Mouse (Mus musculus): ENCODE measurements around the gene Dhx15. TPM values are rescaled to one million over a fixed set of nuclear protein-coding genes. Genes with fewer than 3 reads are reported as not detected.

The Dhx15 gene
- polyA plus RNA-seq, 1 experiment from 2014 or later = 189 TPM

DNA sequence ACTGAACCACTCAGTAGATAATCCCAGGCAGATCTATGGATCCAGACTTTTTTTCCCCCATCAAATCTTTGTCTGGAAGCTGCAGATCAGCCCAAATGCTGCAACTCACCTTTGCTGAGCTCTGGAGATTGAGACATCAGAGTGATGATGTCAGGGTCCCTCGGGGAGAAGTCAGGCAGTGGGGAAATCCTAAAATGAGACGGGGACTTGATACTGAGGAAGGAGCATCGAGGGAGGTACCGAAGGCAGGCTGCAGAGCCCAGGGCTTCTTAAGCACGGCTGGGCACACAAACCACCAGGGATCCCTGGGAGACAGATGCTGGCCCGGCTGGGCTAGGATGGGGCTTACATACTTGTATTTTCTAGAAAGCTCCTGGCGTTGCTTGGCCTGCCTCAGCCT, 64.1 kb downstream of the Dhx15 start:
- Histone ChIP-seq H3K4me2 (replicated peaks; ENCODE audit: low read depth, low read length) (no peak overlapping the region), H3K27ac (ENCODE audit: low read length) (no peak overlapping the region), H3K4me3 (ENCODE audit: low read length) (no peak overlapping the region), H3K36me3 (ENCODE audit: insufficient read depth, low read length) (no peaks in the 10 kb centered on the region), H3K27me3 (ENCODE audit: insufficient read depth, low read length) (no peaks in the 10 kb centered on the region), H3K4me1 (ENCODE audit: insufficient read depth, low read length) (no peaks in the 10 kb centered on the region), H3K9ac (replicated peaks; ENCODE audit: low read length) (no peak overlapping the region), H3K9me3 (ENCODE audit: low read length) (no peaks in the 10 kb centered on the region)
- no peak for ATAC-seq (ENCODE audit: low FRiP score, low TSS enrichment)
- 72% methylated on average over 7 of the region's 7 CpGs for WGBS

DNA sequence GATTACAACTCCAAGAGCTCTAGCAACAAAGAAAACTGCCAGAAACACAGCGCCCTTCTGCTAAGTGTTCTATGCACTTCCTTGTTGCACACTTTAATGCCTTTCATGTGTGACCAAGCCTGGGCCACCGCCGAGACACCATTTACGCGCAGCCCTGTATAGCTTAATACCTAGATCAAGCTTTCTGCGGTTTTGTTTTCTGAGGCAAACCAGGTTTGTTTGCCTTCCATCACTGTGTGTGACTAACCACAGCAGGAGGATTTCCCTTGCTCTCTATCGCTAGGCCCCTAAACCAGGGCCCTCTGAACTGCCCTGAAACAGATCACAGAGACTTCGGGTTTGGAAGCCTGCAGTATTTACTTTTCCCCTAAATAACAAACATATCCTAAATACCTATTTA, 64.5 kb downstream of the Dhx15 start:
- Histone ChIP-seq H3K27me3 (ENCODE audit: insufficient read depth, low read length) (no peaks in the 10 kb centered on the region), H3K9ac (replicated peaks; ENCODE audit: low read length) (no peak overlapping the region)
- WGBS = 77% methylated on average over 8 of the region's 8 CpGs

DNA sequence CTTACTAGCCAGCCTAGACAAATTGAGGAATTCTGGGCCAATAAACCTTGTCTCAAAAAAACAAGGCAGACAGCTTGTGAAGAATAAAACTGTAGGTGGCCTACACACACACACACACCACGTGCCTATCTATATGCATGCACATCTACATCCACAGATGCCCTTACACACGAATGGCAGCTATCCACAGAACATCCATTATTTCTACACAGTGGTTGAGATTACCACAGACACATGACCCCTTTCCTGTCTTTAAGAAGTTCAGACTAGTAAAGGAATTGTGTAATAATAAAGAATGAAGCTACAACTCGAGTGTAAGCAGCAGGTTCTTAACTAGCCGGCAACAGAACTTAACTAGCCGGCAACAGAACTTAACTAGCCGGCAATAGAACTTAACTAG, 68.2 kb downstream of the Dhx15 start:
- H3K9ac ChIP-seq (replicated peaks; ENCODE audit: low read length) = no peak overlapping the region
- no peaks in the 10 kb centered on the region for H3K36me3 ChIP-seq (ENCODE audit: insufficient read depth, low read length)
- ATAC-seq (ENCODE audit: low FRiP score, low TSS enrichment) = no peak
- H3K4me1 ChIP-seq (ENCODE audit: insufficient read depth, low read length) = no peaks in the 10 kb centered on the region
- no peak overlapping the region for H3K4me3 ChIP-seq (ENCODE audit: low read length)
- no peak overlapping the region for H3K4me2 ChIP-seq (replicated peaks; ENCODE audit: low read depth, low read length)
- H3K9me3 ChIP-seq (ENCODE audit: low read length) = no peaks in the 10 kb centered on the region
- H3K27me3 ChIP-seq (ENCODE audit: insufficient read depth, low read length) = 0 out of 2 replicates have a peak, but pooled peaks cover 3% of the 10 kb centered on the region
- H3K27ac ChIP-seq (ENCODE audit: low read length) = no peak overlapping the region
- WGBS = 85% methylated on average over 6 of the region's 6 CpGs

More for the DNA sequence above, 64.5 kb downstream of the Dhx15 start:
- no peak for ATAC-seq (ENCODE audit: low FRiP score, low TSS enrichment)
- no peaks in the 10 kb centered on the region for H3K36me3 ChIP-seq (ENCODE audit: insufficient read depth, low read length)
- H3K9me3 ChIP-seq (ENCODE audit: low read length) = no peaks in the 10 kb centered on the region
- H3K4me1 ChIP-seq (ENCODE audit: insufficient read depth, low read length) = no peaks in the 10 kb centered on the region
- H3K27ac ChIP-seq (ENCODE audit: low read length) = no peak overlapping the region
- H3K4me2 ChIP-seq (replicated peaks; ENCODE audit: low read depth, low read length) = no peak overlapping the region
- no peak overlapping the region for H3K4me3 ChIP-seq (ENCODE audit: low read length)

DNA sequence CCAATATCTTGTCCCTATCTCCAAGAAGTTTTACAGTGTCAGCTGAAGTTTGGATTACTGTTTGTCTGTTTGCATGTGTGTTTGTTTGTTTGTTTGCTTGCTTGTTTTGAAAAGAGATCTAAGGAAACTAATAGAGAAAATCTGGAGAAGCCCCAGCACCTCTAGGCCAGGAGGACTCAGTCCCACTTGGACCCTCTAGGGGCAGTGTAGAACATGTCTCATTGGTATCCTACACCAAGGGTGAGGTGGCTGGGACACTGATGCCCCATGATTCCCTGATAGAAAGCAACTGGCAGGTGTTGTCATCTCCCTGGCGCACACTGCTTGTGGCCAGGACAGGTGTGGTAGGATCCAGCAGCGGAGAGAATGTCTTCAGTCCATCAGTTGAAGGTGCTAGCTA, 70.5 kb downstream of the Dhx15 start:
- Histone ChIP-seq H3K27me3 (ENCODE audit: insufficient read depth, low read length) (peaks cover 8% of the 10 kb centered on the region), H3K36me3 (ENCODE audit: insufficient read depth, low read length) (no peaks in the 10 kb centered on the region), H3K4me1 (ENCODE audit: insufficient read depth, low read length) (peaks cover 13% of the 10 kb centered on the region), H3K9ac (replicated peaks; ENCODE audit: low read length) (no peak overlapping the region), H3K9me3 (ENCODE audit: low read length) (no peaks in the 10 kb centered on the region), H3K4me3 (ENCODE audit: low read length) (no peak overlapping the region), H3K4me2 (replicated peaks; ENCODE audit: low read depth, low read length) (no peak overlapping the region), H3K27ac (ENCODE audit: low read length) (no peak overlapping the region)
- WGBS = 72% methylated on average over 2 of the region's 2 CpGs
- ATAC-seq (ENCODE audit: low FRiP score, low TSS enrichment) = no peak

DNA sequence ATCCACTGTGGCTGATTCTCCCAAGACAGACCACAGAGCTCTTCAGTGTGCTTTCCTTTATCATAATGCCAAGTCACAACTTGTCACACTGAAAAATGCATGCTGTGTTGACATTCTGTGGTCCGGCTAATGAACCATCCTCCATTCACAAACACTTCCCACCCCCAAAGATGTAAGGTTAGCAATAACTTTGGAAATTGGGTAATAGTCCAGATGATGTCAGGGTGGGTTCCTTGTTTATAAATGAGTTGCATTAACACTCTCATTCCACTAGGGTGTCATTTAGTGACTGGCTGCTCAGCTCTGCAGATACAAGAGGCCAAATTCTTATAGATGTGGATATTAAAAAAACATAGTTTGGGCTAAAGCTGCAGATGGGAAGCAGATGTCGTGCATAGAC, 71.1 kb downstream of the Dhx15 start:
- ATAC-seq (ENCODE audit: low FRiP score, low TSS enrichment) = no peak
- Histone ChIP-seq H3K4me2 (replicated peaks; ENCODE audit: low read depth, low read length) (no peak overlapping the region), H3K36me3 (ENCODE audit: insufficient read depth, low read length) (no peaks in the 10 kb centered on the region), H3K4me1 (ENCODE audit: insufficient read depth, low read length) (peaks cover 20% of the 10 kb centered on the region), H3K27ac (ENCODE audit: low read length) (no peak overlapping the region), H3K4me3 (ENCODE audit: low read length) (no peak overlapping the region), H3K27me3 (ENCODE audit: insufficient read depth, low read length) (peaks cover 14% of the 10 kb centered on the region), H3K9ac (replicated peaks; ENCODE audit: low read length) (no peak overlapping the region), H3K9me3 (ENCODE audit: low read length) (no peaks in the 10 kb centered on the region)
- WGBS = 77% methylated on average over 2 of the region's 2 CpGs

DNA sequence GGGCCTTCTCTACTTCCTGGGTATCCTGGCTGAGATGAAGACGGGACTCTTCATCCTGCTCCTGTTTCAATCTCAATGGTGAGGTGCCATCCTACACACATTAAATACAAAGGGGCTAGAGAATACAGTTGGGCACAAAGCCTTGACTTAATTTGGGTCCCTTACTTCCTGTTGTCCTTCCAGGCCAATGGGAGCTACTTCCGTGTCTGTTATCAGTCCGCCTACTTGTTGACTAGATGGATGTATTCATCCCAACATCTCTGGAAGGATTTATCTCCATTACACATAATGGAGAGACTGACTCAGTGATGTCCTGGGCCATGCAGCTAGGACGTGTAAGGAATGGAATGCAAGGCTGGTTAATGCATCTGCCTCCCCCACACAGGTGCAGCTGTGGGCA, 72.5 kb downstream of the Dhx15 start:
- Histone ChIP-seq H3K4me1 (ENCODE audit: insufficient read depth, low read length) (peaks cover 30% of the 10 kb centered on the region), H3K4me2 (replicated peaks; ENCODE audit: low read depth, low read length) (no peak overlapping the region), H3K27me3 (ENCODE audit: insufficient read depth, low read length) (peaks cover 24% of the 10 kb centered on the region), H3K9me3 (ENCODE audit: low read length) (no peaks in the 10 kb centered on the region), H3K27ac (ENCODE audit: low read length) (no peak overlapping the region), H3K36me3 (ENCODE audit: insufficient read depth, low read length) (no peaks in the 10 kb centered on the region), H3K9ac (replicated peaks; ENCODE audit: low read length) (no peak overlapping the region), H3K4me3 (ENCODE audit: low read length) (no peak overlapping the region)
- no peak for ATAC-seq (ENCODE audit: low FRiP score, low TSS enrichment)
- 89% methylated on average over 4 of the region's 4 CpGs for WGBS

DNA sequence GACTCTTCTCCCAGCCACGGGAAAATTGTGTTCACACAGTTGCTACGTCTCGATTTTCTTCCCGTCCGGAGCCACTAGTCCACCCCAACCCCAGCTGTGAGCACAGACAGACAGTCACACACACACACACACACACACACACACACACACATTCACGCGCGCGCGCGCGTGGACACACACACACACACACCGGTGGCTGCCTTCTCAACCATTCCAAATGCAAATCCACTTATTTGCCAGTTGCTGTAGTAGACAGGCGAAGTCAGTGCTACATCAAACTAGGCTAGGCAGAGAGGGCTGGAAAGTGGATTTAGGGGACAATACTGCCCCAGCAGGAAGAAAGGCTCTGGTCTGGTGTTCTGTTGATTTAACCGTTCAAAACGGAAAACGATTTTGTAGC, 73.9 kb downstream of the Dhx15 start:
- peaks cover 36% of the 10 kb centered on the region for H3K27me3 ChIP-seq (ENCODE audit: insufficient read depth, low read length)
- no peaks in the 10 kb centered on the region for H3K9me3 ChIP-seq (ENCODE audit: low read length)
- 0 out of 2 replicates have a peak, but pooled peaks have one; percentile 5 for ATAC-seq (ENCODE audit: low FRiP score, low TSS enrichment)
- H3K27ac ChIP-seq (ENCODE audit: low read length) = no peak overlapping the region
- H3K9ac ChIP-seq (replicated peaks; ENCODE audit: low read length) = no peak overlapping the region
- 4% methylated on average over 17 of the region's 17 CpGs for WGBS
- peak overlapping the region; percentile 100 for H3K4me2 ChIP-seq (replicated peaks; ENCODE audit: low read depth, low read length)
- peaks cover 33% of the 10 kb centered on the region for H3K4me1 ChIP-seq (ENCODE audit: insufficient read depth, low read length)
- H3K4me3 ChIP-seq (ENCODE audit: low read length) = peak overlapping the region; percentile 79
- H3K36me3 ChIP-seq (ENCODE audit: insufficient read depth, low read length) = no peaks in the 10 kb centered on the region

DNA sequence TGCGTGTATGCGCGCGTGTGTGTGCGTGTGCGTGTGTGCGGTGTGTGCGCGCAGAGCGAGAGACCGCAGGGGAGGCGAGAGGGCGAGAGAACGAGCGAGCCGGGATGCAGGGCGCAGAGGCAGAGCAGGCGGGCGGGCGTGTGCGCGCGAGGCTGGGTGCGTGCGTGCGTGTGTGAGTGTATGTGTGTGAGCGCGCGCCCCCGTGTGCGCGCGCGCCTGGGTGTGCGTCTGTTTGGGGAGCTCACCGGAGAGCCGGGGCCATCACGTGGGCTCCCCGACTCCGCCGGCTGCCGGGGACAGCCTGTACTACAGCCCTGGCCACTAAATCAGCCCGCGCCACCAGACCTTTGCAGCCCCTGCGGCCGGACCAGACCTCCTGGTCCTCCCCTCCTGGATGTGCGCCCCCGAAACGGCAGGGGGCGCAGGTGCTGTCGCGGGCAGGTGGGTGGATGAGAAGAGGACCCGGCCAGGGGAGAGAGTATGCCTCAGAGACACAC, 74.4 kb downstream of the Dhx15 start:
- 0% methylated on average over 48 of the region's 53 CpGs for WGBS
- peak; percentile 87 for ATAC-seq (ENCODE audit: low FRiP score, low TSS enrichment)
- peaks cover 40% of the 10 kb centered on the region for H3K27me3 ChIP-seq (ENCODE audit: insufficient read depth, low read length)
- H3K9ac ChIP-seq (replicated peaks; ENCODE audit: low read length) = peak overlapping the region; percentile 72
- H3K4me1 ChIP-seq (ENCODE audit: insufficient read depth, low read length) = peaks cover 33% of the 10 kb centered on the region
- H3K4me3 ChIP-seq (ENCODE audit: low read length) = peak overlapping the region; percentile 79
- no peak overlapping the region for H3K27ac ChIP-seq (ENCODE audit: low read length)
- H3K36me3 ChIP-seq (ENCODE audit: insufficient read depth, low read length) = no peaks in the 10 kb centered on the region
- H3K9me3 ChIP-seq (ENCODE audit: low read length) = no peaks in the 10 kb centered on the region
- H3K4me2 ChIP-seq (replicated peaks; ENCODE audit: low read depth, low read length) = peak overlapping the region; percentile 100

DNA sequence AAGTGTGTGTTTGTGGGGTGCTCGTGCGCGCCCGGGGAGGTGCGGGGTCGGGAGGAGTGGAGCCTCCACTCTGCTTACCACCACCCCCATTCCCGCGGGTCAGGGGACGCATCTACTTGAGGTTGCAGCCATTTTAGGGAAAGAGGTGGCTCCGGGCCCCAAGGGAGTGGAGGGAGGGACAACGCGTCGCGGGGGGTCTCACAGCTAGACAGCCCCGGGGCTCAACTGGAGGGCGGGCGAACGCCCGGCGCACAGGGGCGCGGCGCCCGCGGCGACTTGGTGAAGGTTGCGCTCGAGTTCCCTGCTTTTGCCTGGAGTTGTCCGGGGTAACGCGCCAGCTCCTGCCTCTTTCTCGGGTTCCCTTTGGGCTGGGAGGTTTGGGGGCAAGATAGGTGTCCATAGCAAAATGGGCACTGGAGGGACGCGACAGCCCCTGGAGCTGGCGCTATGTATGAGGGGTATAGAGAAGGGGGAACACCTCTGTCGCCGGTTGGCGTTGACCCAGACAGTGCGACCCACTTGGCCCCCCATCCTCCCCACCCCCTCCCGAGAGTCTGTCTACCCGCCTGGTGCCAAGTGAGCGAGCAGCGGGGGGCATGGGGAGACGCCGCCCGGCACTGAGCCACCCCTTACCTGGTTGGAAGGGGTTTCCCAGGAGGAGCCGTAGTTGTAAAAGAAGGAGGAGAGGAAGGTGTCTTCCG, 75.4 kb downstream of the Dhx15 start:
- no peaks in the 10 kb centered on the region for H3K36me3 ChIP-seq (ENCODE audit: insufficient read depth, low read length)
- peak overlapping the region; percentile 79 for H3K4me3 ChIP-seq (ENCODE audit: low read length)
- H3K4me1 ChIP-seq (ENCODE audit: insufficient read depth, low read length) = peaks cover 33% of the 10 kb centered on the region
- H3K9ac ChIP-seq (replicated peaks; ENCODE audit: low read length) = peak overlapping the region; percentile 35; the same call in 1 of the 2 replicates
- H3K27me3 ChIP-seq (ENCODE audit: insufficient read depth, low read length) = peaks cover 48% of the 10 kb centered on the region
- H3K4me2 ChIP-seq (replicated peaks; ENCODE audit: low read depth, low read length) = peak overlapping the region; percentile 100
- WGBS = under 1% methylated on average over 48 of the region's 48 CpGs
- no peak overlapping the region for H3K27ac ChIP-seq (ENCODE audit: low read length)
- no peaks in the 10 kb centered on the region for H3K9me3 ChIP-seq (ENCODE audit: low read length)
- no peak for ATAC-seq (ENCODE audit: low FRiP score, low TSS enrichment)
